Mouse (Mus musculus) forebrain, embryonic 14.5 days (tissue): Measurements from ENCODE around the gene Vps37c. TPM values are rescaled to one million over a fixed set of nuclear protein-coding genes. Genes with fewer than 3 reads are reported as not detected.

ENCODE experiments used
- ATAC-seq: fragments of 200-750 bp; cut with Nextera tagmentation; 2 replicates; pipeline ENCODE4 v1.8.0; 2017; ENCODE audit warnings: mild to moderate bottlenecking, moderate library complexity
- DNase-seq: peaks from one replicate; pipeline ENCODE4 v3.0.0-alpha.2; 2015; ENCODE audit warnings: low spot score
- H3K27ac ChIP-seq: fragments of 300-500 bp; sonication (generic); 2 replicates; pipeline ENCODE4 v1.5.1; 2014; ENCODE audit warnings: low read depth, mild to moderate bottlenecking, control low read depth, low read length, moderate library complexity
- H3K27me3 ChIP-seq: fragments of 300-500 bp; sonication (generic); replicated peaks from 2 replicates; pipeline ENCODE4 v1.6.1; 2014; ENCODE audit warnings: low read length, control low read depth, mixed read lengths; ENCODE audit not compliant: control insufficient read depth, insufficient read depth
- H3K36me3 ChIP-seq: fragments of 300-500 bp; sonication (generic); 2 replicates; pipeline ENCODE4 v1.6.1; 2014; ENCODE audit warnings: low read length, control low read depth; ENCODE audit not compliant: control insufficient read depth, insufficient read depth
- H3K4me1 ChIP-seq: fragments of 300-500 bp; sonication (generic); 2 replicates; pipeline ENCODE4 v1.6.1; 2014; ENCODE audit warnings: antibody characterized with exemption, low read length, control low read depth; ENCODE audit not compliant: control insufficient read depth, insufficient read depth
- H3K4me2 ChIP-seq: fragments of 300-500 bp; sonication (generic); 2 replicates; pipeline ENCODE4 v1.6.1; 2014; ENCODE audit warnings: mild to moderate bottlenecking, control low read depth, low read length
- H3K4me3 ChIP-seq: fragments of 300-500 bp; sonication (generic); 2 replicates; pipeline ENCODE4 v1.5.1; 2014; ENCODE audit warnings: low read depth, low read length, control low read depth
- H3K9ac ChIP-seq: fragments of 300-500 bp; sonication (generic); 2 replicates; pipeline ENCODE4 v1.6.1; 2014; ENCODE audit warnings: mild to moderate bottlenecking, low read length, control low read depth, moderate library complexity
- H3K9me3 ChIP-seq: fragments of 300-500 bp; sonication (generic); replicated peaks from 2 replicates; pipeline ENCODE4 v1.6.1; 2016; ENCODE audit warnings: low read length, control low read depth, mixed read lengths; ENCODE audit not compliant: control insufficient read depth
- WGBS: fragments of 180-500 bp; shearing (Covaris S2); extraction: QIAGEN DNeasy Blood & Tissue Kit; methylation state at CpG from one replicate; pipeline ENCODE4 v1.1.7; 2014; 5-methylcytosine and 5-hydroxymethylcytosine counted together
- polyA plus RNA-seq: library from polyadenylated mRNA; unstranded; fragments of >200 nt; fragmentation: Nextera tagmentation; extraction: Ambion mirVana; gene quantifications from 2 replicates; pipeline ENCODE4 v1.2.1, GENCODE M21; 2014

Gene Vps37c
- polyA plus RNA-seq, 1 experiment from 2014 or later: 31.9 TPM

DNA sequence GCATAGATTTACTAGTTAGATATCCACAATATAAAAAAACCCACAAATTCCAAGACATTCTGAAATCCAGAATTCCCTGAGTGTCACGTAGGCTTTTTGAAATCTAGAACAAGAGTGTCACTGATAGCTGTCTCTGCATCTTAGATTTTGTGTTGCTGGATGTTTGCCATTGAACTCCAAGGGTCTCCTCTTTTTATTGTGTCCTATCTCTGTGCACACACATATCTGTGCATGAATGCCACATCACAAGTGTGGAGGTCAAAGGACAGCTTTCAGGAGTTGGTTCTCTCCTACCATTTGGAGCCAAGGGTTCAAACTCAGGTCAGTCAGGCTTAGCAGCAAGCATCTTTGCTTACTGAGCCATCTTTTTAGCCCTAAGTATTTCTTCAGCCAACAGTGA is 19.3 kb downstream of the Vps37c start:
- Histone ChIP-seq H3K9ac (no peak overlapping the region), H3K27ac (no peak overlapping the region), H3K4me1 (peaks cover 17% of the 10 kb centered on the region), H3K9me3 (no peaks in the 10 kb centered on the region), H3K4me2 (no peak overlapping the region), H3K27me3 (no peaks in the 10 kb centered on the region), H3K36me3 (peaks cover 50% of the 10 kb centered on the region), H3K4me3 (no peak overlapping the region)
- ATAC-seq (no peak), DNase-seq (no peak)
- 92% methylated on average over 1 of the region's 1 CpGs for WGBS

- 35% methylated on average over 6 of the region's 6 CpGs for WGBS
- Histone ChIP-seq H3K9ac (peak overlapping the region; percentile 35; the same call in 1 of the 2 replicates), H3K4me1 (peaks cover 17% of the 10 kb centered on the region), H3K27ac (peak overlapping the region; percentile 97), H3K4me2 (no peak overlapping the region), H3K27me3 (no peaks in the 10 kb centered on the region), H3K36me3 (peaks cover 60% of the 10 kb centered on the region), H3K4me3 (no peak overlapping the region), H3K9me3 (no peaks in the 10 kb centered on the region)
- no peak; the same call in 1 of the 2 replicates for ATAC-seq
- DNase-seq: no peak
Measured at GRCm38 (mm10) chr19:10708900-10709299, 20.4 kb downstream of the Vps37c start.

GRCm38 (mm10) chr19:10709360-10710087 is 21.0 kb downstream of the Vps37c start:
- H3K36me3 ChIP-seq: peaks cover 63% of the 10 kb centered on the region
- 13% methylated on average over 8 of the region's 8 CpGs for WGBS
- H3K9ac ChIP-seq: peak overlapping the region; percentile 35; the same call in 1 of the 2 replicates
- peak; percentile 99 for DNase-seq
- H3K4me2 ChIP-seq: peak overlapping the region; percentile 21; the same call in 1 of the 2 replicates
- no peaks in the 10 kb centered on the region for H3K9me3 ChIP-seq
- peak; percentile 93 for ATAC-seq
- no peaks in the 10 kb centered on the region for H3K27me3 ChIP-seq
- no peak overlapping the region for H3K4me3 ChIP-seq
- H3K27ac ChIP-seq: peak overlapping the region; percentile 97
- peaks cover 17% of the 10 kb centered on the region for H3K4me1 ChIP-seq

DNA sequence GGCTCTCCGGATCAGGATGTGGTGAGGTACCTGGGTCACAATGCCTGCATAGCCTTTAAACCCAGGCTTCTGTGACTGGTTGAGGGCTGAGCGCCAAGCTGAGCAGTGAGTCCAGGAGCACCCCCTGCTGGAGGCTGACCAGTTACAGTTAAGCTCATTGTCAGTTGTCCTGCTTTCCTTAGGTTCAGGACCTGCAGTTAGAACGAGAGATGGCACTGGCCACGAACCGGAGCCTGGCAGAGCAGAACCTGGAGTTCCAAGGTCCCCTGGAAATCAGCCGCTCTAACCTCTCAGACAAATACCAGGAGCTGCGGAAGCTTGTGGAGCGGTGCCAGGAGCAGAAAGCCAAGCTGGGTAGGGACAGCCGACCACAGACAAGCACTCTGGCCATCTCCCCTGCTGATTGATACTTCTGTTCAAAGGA is 21.6 kb downstream of the Vps37c start:
- ATAC-seq: peak; percentile 49
- peak overlapping the region; percentile 21; the same call in 1 of the 2 replicates for H3K4me2 ChIP-seq
- H3K27me3 ChIP-seq: no peaks in the 10 kb centered on the region
- H3K4me1 ChIP-seq: peaks cover 17% of the 10 kb centered on the region
- peak; percentile 75 for DNase-seq
- peak overlapping the region; percentile 97 for H3K27ac ChIP-seq
- H3K4me3 ChIP-seq: no peak overlapping the region
- peak overlapping the region; percentile 30; the same call in 1 of the 2 replicates for H3K9ac ChIP-seq
- H3K9me3 ChIP-seq: no peaks in the 10 kb centered on the region
- 56% methylated on average over 9 of the region's 9 CpGs for WGBS
- peaks cover 63% of the 10 kb centered on the region for H3K36me3 ChIP-seq

- Histone ChIP-seq H3K27me3 (no peaks in the 10 kb centered on the region), H3K9me3 (no peaks in the 10 kb centered on the region), H3K9ac (no peak overlapping the region; the same call in 1 of the 2 replicates), H3K27ac (peak overlapping the region; percentile 97), H3K4me1 (peaks cover 17% of the 10 kb centered on the region), H3K36me3 (peaks cover 63% of the 10 kb centered on the region), H3K4me3 (no peak overlapping the region), H3K4me2 (no peak overlapping the region)
- ATAC-seq (no peak), DNase-seq (no peak)
- 88% methylated on average over 4 of the region's 4 CpGs for WGBS
Measured at GRCm38 (mm10) chr19:10710751-10711150, 22.2 kb downstream of the Vps37c start.

DNA sequence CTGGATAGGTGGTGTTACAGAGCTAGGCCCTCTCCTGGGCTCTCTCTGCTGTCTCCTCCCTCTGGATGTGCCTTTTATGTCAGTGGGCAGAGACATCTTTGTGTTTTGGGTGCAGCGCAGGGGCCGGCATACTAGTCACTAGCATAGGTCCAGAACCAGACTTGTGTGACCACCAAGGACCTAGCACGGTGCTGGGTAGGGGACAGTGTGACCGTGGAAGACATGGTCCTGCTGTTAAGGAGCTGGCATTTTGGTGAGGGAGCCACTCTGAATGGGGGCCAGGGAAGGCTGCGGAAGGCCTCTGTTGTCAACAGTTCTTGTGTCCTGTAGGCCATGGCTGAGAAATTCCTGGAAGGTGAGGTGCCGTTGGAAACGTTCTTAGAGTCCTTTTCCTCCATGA is 23.7 kb downstream of the Vps37c start:
- Histone ChIP-seq H3K4me1 (peaks cover 17% of the 10 kb centered on the region), H3K9ac (no peak overlapping the region), H3K36me3 (peaks cover 54% of the 10 kb centered on the region), H3K27me3 (no peaks in the 10 kb centered on the region), H3K4me3 (no peak overlapping the region), H3K9me3 (no peaks in the 10 kb centered on the region), H3K27ac (no peak overlapping the region), H3K4me2 (no peak overlapping the region)
- no peak for ATAC-seq
- WGBS: 97% methylated on average over 7 of the region's 7 CpGs
- no peak for DNase-seq

DNA sequence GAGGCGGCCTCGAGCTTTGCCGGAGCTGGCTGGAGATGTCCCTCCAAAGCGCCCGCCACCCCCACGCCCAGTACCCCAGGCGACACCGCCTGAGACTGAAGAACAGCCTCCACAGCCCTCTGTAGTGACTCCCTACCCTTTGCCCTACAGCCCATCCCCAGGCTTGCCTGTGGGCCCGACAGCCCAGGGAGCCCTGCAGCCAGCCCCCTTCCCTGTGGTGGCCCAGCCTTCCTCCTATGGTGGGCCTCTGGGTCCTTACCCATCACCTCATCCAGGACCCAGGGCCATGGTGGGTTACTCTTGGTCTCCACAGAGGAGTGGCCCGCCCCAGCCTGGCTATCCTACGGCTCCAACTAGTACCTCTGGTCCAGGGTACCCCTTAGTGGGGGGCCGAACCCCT is 24.1 kb downstream of the Vps37c start:
- no peak overlapping the region for H3K4me2 ChIP-seq
- no peak overlapping the region for H3K4me3 ChIP-seq
- no peaks in the 10 kb centered on the region for H3K27me3 ChIP-seq
- no peak overlapping the region for H3K9ac ChIP-seq
- WGBS: 95% methylated on average over 12 of the region's 12 CpGs
- H3K27ac ChIP-seq: no peak overlapping the region
- DNase-seq (no peak), ATAC-seq (no peak)
- peaks cover 49% of the 10 kb centered on the region for H3K36me3 ChIP-seq
- H3K9me3 ChIP-seq: no peaks in the 10 kb centered on the region
- H3K4me1 ChIP-seq: peaks cover 17% of the 10 kb centered on the region

GRCm38 (mm10) chr19:10713551-10713950 is 25.0 kb downstream of the Vps37c start:
- H3K9me3 ChIP-seq: no peaks in the 10 kb centered on the region
- peaks cover 41% of the 10 kb centered on the region for H3K36me3 ChIP-seq
- no peak overlapping the region for H3K9ac ChIP-seq
- no peaks in the 10 kb centered on the region for H3K27me3 ChIP-seq
- no peak overlapping the region for H3K4me2 ChIP-seq
- DNase-seq (no peak), ATAC-seq (no peak)
- WGBS: 94% methylated on average over 10 of the region's 10 CpGs
- peaks cover 17% of the 10 kb centered on the region for H3K4me1 ChIP-seq
- no peak overlapping the region for H3K27ac ChIP-seq
- no peak overlapping the region for H3K4me3 ChIP-seq

- Histone ChIP-seq H3K9me3 (no peaks in the 10 kb centered on the region), H3K9ac (no peak overlapping the region), H3K36me3 (peaks cover 39% of the 10 kb centered on the region), H3K4me1 (peaks cover 15% of the 10 kb centered on the region), H3K27ac (peak overlapping the region; percentile 45; the same call in 1 of the 2 replicates), H3K4me2 (no peak overlapping the region), H3K4me3 (no peak overlapping the region), H3K27me3 (no peaks in the 10 kb centered on the region)
- ATAC-seq (no peak), DNase-seq (no peak)
- WGBS: 82% methylated on average over 6 of the region's 6 CpGs
Measured at GRCm38 (mm10) chr19:10714168-10714567, 25.6 kb downstream of the Vps37c start.
